Mouse (Mus musculus): Measurements from ENCODE around the gene Tbx6.

Gene Tbx6

DNA sequence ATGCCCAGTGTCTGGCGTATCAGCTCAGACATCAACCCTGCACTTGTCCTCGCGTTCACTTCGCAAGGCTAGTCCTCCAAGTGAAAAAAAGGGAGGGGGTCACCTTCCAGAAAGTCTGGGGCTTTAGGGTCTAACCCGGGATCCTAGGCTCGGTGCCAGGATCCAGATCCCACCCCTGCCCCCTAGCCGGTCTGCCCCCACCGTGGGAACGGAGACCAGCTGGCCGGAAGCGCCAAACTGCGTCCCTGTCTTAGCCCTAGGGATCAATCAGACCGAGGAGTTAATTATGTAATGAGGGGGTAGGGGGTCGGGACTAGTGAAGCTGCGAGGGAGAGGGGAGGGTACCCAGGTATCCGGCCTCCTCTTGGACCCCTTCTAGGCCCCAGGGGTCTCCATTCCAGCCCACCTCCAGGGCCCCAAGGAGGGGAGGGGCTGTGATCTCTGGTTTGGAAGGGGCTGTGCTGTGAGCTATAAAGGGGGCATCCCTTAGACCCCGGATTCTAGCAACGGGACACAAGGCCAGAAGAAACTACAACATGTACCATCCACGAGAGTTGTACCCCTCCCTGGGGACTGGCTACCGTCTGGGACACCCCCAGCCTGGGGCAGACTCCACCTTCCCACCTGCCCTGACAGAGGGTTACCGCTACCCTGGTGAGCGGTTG is at the start of gene Tbx6:
Gene Tbx6 (plus strand): TSS at position 513 of the 665 bp plus-strand sequence.
- DNase-seq (ENCODE audit: low read depth): no peak

DNA sequence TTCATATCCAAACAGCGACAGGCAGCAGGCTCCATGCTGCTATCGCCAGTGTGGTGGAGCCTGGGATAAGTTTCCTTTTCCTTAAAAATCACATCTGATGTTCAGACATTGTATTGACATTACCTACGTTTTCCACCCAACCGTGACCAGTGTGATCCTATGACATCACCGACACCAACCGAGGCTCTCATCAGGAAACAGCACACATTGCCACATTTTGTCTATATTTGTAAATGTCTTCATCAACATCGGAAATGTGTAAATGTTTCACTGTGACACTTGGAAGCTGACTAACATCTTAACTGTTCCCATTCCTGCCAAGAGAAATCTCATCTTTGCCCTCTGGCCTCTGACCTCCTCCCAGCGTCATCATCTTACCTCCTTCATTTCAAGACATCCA is 45.2 kb upstream of the Tbx6 start:
- no peak for DNase-seq (ENCODE audit: low read depth)

DNA sequence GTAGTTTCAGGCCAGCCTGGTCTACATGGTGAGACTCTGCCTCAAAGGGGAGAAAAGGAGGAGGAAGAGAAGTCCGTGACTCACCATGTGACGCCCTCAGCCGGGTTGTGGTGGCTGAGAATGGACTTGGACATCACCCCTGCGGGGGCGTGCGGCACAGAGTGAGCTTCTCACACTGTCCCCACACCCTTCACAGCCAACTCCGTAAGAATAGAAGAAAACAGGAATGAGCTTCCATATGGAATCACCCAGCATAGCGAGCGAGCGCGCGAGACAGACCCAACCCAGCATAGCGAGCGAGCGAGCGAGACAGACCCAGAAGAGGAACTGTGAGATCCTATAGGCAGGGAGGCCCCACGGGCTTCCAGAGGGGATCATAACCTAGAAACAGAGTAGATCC is 41.7 kb upstream of the Tbx6 start:
- DNase-seq (ENCODE audit: low read depth): no peak

DNA sequence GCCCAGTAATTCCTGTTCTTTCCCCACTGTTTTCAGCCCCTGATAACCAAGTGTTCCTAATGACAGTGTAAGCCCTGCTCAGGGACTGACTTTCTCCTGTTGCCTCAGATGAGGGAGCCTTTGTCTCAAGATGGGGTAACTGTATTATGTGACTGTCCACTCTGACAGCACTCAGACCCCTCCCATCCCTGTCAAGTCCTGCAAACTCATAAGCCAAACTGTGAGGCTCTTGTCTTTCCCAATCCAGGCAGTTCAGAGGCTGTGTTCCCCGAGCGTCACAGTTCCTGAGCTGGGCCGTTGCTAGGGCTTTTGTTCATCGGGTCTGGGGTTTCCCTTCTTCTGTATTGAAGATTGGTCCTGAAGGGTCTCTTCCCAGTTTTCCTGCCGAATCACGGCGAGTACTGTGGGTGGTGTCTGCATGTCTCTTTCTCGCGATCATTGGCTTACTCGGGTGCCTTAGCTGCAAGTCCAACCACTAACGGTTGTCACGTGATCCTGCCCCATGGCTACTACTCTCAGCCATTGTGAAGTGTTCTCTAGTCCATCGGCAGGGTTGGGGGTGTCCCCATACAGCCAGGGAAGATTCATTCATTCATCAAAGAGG is 41.0 kb upstream of the Tbx6 start:
- DNase-seq (ENCODE audit: low read depth): no peak

DNA sequence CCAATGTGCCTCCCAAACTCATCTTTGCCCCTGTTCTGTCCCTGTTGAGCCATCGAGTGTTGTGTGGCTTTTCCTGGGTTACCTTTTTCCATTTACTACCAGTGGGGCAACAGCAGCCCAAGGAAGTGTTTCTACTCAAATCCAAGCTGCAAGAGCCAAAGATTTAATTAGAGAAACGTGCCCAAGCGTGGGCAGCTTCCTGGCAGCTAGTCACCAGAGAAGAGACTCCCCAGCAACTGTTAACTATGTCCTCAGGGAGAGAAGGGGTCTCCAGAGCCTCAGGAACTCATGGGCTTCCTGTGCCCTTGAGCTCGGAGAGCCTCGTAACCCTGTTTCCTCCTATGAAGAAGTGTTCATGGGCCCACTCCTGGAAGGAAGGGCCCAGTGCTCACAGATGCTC is 40.3 kb upstream of the Tbx6 start:
- DNase-seq (ENCODE audit: low read depth): no peak

DNA sequence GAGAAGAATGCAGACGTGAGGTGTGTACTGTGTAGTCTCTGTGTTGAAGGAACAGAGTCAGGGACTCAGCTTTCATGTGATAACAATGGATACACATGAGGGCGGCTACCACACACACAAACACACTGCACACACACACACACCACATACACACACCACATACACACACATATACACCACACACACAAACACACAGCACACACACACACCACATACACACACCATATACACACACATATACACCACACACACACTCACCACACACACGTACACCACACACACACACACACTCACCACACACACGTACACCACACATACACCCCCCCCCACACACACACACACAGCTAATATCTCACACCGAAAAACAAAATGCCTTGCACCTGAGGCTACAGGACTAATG is 39.8 kb upstream of the Tbx6 start:
- no peak for DNase-seq (ENCODE audit: low read depth)

DNA sequence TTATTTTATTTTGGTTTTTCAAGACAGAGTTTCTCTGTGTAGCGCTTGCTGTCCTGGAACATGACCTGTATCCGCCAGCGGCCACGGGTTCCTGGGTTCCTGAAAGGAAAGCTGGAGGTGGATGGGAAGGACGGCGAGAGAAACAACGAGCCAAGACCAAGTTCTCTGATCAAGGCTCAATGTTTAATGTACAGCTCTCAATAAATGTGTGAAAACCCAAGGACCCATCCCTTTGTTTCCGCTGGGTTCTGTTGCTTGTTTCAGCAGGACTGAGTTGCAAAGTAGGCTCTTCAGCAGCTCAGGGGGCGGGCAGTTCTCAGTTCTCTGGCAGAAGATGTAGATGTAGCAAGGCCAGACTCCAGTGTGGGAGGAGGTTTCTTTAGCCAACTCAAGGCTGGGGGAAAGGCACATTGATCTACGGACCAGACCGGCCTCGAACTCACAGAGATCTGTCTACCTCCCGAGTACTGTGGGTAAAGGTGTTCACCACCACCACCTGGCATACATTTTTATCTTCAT is 39.3 kb upstream of the Tbx6 start:
- no peak for DNase-seq (ENCODE audit: low read depth)

DNA sequence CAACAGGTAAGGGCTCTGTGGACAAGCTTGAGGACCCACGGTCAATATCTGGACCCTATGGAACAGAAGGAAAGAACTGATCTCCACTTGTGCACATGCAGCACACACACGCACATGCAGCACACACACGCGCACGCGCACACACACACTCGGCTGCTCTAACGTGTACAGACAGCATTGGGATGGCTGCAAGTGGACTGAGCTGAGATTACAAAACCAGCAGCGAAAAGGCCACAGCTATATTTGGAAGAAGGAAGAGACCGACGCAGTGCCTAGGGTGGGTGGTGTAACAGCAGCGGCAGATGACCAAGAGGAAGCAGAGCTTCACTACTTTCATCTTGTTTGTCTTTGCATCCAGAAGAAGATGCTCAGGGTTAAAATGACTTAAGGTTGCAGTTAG is 35.2 kb upstream of the Tbx6 start:
- no peak for DNase-seq (ENCODE audit: low read depth)

DNA sequence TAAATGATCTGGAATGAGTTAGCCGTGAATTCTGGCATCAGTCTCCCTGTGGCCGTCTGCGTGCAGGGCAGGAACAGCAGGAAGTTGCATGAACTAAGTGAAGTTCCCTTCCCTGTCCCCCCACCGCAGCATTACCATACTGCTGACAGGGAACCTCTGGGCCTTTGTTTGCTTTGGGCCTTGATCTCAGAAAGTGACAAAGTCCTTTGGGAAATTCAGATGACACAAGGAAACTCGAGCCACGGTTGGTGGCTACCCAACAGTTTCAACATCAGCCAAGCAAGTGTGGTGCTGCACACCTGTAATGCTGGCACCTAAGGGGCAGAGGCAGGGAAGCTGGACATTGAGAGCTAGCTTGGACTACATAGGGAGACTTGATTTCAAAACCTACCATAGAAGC is 34.5 kb upstream of the Tbx6 start:
- no peak for DNase-seq (ENCODE audit: low read depth)

DNA sequence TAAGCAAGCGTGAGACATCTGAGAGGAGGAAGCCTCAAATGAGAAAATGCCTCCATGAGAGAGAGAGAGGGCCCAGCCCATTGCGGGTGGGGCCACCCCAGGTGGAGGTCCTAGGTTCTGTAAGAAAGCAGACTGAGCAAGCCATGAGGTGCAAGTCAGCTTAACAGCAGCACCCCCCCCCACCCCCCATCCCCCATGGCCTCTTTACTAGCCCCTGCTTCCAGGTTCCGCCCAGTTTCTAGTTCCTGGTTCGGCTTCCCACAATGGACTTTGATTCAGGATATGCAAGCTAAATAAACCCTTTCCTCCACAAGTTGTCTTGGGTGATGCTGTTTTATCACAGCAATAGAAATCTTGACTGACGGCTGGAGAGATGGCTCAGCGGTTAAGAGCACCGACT is 32.5 kb upstream of the Tbx6 start:
- DNase-seq (ENCODE audit: low read depth): no peak

DNA sequence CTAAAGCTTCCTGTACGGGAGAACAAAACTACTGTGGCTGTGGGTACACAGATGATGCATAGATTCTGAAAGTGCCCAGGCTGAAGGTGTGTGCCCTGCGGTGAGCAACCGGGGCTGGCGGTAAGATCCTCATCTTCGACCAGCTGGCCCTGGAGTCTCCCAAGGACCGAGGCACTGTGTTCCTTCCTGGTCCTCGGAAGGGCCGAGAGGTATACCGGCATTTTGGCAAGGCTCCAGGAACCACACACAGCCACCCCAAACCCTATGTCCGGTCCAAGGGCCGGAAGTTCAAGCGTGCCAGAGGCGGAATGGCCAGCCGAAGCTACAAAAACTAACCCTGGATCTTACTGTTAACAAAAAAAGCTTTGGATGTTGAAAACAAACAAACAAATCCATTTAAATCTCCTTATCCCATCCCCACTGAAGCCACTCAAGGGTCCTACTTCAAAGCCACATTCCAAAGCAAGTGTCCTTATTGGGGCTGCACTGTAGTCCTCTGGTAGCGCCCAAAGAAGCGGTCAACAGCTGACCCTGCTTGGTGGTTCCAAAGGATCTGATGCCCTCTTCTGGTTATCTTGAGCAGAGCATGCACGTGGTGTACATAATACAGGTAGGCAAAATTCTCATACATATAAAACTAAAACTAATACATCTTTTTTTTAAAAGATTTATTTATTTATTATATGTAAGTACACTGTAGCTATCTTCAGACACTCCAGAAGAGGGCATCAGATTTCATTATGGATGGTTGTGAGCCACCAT is 31.5 kb upstream of the Tbx6 start:
- no peak for DNase-seq (ENCODE audit: low read depth)

DNA sequence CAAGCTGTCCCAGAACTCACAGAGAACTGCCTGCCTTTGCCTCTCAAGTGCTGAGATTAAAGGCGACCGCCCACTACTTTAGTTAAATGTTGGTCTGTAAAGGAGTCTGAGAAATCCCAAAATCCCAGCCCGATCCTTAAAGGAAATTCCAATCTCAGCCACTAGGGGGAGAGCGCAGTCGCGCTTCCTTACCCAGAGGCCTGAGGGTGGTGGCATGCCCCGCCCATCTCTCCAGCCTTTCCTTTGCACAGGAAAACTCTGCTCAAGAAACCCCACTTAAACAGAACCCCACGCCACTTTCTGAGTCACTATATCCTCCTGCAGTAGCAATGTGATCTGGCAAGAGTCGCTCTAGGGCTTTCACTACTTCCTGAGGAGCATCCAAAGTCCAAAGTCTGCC is 26.4 kb upstream of the Tbx6 start:
- peak; percentile 87 for DNase-seq (ENCODE audit: low read depth)

DNA sequence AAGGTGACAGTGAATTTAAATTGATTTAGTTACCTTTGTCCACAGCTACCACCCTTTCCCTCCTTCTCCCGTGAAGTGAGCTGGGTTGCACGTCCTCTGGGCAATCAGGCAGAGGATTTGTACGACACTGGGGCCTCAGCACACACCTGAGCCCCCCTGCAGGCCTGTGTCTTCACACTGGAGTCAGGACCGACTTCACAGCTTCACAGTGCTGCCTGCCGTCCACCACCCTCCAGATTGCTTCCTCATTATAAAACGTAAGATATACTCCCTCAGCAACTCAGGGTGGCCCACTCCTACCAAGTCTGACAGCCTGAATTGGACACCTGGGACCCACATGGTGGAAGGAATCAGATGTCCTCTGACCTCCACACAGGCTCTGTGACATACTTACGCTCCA is 22.7 kb upstream of the Tbx6 start:
- DNase-seq (ENCODE audit: low read depth): no peak

DNA sequence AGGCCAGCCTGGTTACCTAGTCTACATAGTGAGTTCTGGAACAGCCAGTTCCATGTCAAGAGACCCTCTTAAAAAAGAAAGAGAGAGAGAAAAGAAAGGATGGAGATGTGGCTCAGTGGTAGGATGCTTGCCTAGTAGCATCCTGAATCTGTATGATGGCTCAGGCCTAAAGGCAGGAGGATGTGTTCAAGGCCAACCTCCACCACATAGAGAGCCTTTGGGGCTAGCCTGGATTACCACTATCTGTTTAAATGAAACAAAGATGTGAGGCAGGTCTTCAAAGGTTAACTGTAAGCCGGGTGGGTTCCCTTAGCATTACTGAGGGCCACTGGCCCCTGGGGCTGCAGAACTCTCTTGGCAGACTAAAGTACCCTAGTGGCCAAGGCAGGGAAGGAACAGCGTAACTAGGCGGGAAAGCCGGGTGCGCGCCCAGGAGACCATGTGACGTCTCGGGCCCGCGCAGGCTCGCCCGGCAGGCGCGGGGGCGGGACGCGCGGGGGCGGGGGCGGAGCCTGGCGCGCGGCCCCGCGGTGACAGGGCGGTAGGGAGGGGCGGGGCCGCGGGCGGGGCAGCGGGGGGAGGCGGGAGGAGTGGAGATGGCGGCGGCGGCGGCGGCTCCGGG is 22.1 kb upstream of the Tbx6 start, which contains the start of gene Mapk3:
Gene Mapk3 (plus strand): TSS at position 552 of the 622 bp plus-strand sequence.
- DNase-seq (ENCODE audit: low read depth): peak; percentile 95

DNA sequence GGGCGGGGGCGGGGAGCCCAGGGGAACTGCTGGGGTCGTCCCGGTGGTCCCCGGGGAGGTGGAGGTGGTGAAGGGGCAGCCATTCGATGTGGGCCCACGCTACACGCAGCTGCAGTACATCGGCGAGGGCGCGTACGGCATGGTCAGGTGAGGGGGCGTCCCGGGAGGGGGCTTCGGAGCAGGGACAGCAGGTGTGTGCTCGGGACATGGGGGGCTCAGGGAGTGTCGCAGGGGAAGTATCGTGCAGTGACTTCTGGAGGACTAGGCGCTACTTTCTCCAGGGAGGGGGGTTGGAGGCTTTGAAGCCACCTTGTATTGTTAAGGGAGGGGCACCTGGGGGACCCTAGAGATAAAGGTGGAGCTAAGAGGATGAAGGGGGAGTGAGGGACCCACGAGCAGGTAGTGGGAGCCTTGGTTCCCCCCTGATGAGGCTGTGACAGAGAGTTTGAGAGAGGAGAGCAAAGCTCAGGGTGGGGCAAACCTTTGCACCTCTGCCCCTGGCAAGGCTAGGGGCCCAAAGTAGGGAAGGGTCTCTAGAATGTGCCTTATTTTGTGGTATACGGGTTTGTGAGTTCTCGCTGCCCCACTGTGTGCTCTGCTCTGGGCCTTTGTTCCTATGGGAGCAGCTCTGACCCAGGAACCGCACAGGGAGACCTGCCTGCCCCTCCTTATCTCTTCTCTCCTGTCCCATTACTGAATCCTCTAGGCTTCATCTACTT is 21.5 kb upstream of the Tbx6 start:
- DNase-seq (ENCODE audit: low read depth): no peak

DNA sequence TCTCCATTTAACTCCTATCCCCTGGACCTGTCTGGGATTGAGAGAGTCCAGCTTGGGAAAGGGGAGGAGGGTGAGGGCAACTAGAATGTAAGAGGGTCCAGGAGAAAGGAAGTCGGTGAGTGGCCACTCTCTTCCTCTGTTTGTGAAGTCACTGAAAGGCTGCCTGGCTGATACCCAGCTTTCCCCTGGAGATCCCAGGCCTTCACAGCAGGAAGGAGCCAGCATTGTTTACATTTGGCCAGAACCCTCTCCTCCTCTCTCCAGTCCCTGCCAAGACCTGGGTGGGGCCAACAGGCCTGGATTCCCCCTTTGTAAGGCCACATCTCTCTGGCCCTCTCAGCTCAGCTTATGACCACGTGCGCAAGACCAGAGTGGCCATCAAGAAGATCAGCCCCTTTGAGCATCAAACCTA is 20.9 kb upstream of the Tbx6 start:
- peak; percentile 35 for DNase-seq (ENCODE audit: low read depth)

DNA sequence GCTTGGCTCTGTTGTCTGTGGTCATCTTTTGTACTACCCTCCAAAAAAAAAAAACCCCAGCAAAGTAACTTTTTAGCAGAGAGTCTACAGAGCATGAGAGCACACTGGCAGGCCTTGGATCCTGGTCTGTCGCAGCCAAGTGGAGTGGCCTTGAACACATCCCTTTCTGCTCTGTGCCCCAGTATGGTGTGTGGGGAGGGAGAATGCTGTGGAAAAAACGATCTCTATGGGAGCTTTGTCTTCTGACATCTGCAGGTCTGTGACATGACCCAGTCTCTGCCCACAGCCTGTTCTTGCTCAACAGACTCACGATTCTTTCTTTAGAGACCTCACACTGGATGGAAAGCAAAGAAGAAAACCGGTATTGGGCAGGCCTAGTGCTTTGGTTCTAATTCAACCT is 20.3 kb upstream of the Tbx6 start:
- DNase-seq (ENCODE audit: low read depth): no peak

DNA sequence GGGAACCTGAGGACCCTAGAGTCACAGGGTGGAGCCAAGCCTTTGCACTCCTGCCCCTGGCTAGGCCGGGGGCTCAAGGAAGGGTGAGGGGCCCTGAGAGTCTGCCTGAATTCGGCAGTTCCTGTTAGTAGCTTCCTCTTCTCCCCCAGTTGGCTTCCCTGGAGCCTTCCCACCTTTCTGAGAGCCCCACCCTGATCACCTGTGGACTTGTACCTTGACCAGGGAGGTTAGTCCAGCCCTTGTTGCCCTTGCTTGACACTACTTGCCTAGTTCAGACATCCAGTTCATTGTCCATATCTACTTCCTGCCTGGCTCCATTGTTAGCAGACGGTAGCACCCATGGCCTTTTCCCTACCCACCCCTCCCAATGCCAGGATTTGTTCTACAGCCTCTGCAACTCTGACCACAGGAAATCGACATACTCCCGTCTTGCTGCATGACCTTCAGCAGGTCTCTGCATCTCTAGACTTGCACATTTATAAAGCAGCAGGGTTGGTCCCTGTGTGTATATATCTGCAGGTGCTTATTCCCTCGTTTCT is 19.7 kb upstream of the Tbx6 start:
- DNase-seq (ENCODE audit: low read depth): no peak

DNA sequence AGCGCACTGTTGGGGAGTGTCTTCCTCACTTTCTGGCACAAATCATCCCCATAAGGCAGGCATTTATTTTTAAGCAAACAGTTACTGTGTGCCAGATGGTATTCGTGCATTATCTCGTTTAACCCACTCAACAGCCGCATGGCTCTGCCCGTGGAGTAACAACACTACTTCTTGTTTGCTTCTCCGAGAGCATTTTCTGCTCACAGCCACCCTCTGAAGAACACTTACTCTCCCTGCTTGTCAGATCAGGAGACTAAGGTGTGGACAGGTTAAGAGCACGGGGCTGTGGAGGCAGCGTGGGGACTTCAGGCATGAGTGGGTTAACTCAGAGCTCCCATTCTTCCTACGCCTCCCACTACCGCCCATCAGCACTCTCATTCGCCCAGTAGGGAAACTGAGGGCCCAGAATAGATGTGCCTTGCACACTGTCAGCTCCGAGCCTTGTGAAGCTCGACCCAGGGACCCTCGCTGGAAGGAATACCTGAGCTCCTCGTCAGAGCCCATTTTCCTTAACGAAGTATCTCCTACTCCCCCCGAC is 18.7 kb upstream of the Tbx6 start:
- no peak for DNase-seq (ENCODE audit: low read depth)

DNA sequence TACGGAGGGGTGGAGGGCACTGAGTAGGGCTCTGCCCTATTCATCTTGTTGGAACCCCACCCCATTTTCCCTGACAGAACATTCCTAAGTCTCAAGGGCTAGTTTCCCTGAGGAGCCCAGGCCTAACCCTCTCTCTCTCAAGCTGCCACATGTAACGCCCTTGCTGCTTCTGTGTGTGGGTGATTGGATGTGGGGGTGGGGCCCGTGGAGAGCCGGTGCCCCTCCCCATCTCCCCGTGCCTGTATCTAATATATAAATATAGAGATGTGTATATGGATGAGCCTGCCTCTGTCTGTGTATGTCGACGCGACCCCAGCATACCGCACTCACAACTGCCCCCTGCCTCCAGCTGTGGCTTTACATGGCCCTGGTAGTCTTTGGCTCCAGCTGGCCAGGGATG is 15.7 kb upstream of the Tbx6 start:
- no peak for DNase-seq (ENCODE audit: low read depth)

DNA sequence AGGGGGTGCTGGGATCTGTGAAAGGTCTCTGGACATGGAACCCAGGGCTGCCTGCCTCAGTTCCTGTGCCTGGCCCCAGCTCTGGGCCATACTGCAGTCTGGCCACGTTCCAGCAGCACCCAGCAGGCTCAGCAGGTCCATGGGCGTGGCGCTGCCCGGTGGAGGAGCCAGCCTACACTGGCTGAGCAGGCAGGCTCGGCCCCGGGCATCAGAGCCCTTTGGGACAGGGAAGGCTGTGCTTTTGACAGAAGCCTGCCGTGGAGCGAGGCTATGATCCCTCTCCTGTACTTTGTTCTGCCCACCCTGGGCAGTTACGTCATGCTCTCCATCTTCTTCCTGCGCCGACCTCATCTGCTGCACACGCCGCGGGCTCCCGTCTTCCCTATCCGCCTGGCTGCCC is 15.1 kb upstream of the Tbx6 start, which contains the start of gene Gdpd3:
Gene Gdpd3 (plus strand): TSS at position 134 of the 400 bp plus-strand sequence.
- DNase-seq (ENCODE audit: low read depth): no peak

Data from induced T-regulatory cell, adult 2 months (primary cell).